Mouse (Mus musculus) heart, adult 8-10 months (tissue): Measurements from ENCODE around the gene Tpd52l1. TPM values are rescaled to one million over a fixed set of nuclear protein-coding genes. Genes with fewer than 3 reads are reported as not detected.

Experiments used
- total RNA-seq, 4 experiments: library from RNA; stranded (reverse); gene quantifications; 2 replicates each; pipeline ENCODE4 v1.2.4; 2022

The Tpd52l1 gene
- total RNA-seq, 4 experiments from 2014 or later = 5.5 to 10.4 (median 9.0) TPM

Other genes with a start within 250 kb of the Tpd52l1 start
- gene Hddc2, start 132.6 kb downstream of the Tpd52l1 start, total RNA-seq = 1 to 10 TPM; 5.8 to 7.8 (median 6.6) TPM
- gene Rnf217, start 163.2 kb upstream of the Tpd52l1 start, total RNA-seq = 1 to 10 TPM; 3.7 to 4.5 (median 4.0) TPM